Mouse (Mus musculus) MN1 (cell line): ENCODE data around the gene Pla2g2f.

Source experiments
- DNase-seq: peaks from one replicate; pipeline ENCODE4 v3.0.0-alpha.2; 2016; ENCODE audit warnings: low spot score

The Pla2g2f gene

DNA sequence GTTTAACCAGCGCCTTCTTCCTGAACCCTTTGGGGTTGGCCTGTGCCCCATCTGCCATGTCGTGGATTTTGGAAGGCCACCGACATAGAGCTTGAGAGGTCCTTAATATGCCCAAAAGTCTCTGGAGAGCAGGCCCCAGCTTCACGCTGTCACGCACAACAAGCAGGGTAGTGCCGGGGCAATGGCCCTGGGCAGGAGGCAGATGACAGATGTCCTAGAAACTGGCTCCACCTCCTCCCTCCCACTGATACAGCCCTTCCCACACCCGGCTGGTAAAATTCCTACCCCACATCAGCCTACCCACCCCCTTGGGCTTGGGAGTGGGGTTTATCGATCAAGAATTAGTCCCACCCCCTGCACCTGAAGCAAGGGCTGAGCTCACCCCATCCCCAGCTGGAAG lies at the start of gene Pla2g2f:
TSS of gene Pla2g2f (minus strand) at position 211 of the 400 bp plus-strand sequence.
- no peak for DNase-seq

DNA sequence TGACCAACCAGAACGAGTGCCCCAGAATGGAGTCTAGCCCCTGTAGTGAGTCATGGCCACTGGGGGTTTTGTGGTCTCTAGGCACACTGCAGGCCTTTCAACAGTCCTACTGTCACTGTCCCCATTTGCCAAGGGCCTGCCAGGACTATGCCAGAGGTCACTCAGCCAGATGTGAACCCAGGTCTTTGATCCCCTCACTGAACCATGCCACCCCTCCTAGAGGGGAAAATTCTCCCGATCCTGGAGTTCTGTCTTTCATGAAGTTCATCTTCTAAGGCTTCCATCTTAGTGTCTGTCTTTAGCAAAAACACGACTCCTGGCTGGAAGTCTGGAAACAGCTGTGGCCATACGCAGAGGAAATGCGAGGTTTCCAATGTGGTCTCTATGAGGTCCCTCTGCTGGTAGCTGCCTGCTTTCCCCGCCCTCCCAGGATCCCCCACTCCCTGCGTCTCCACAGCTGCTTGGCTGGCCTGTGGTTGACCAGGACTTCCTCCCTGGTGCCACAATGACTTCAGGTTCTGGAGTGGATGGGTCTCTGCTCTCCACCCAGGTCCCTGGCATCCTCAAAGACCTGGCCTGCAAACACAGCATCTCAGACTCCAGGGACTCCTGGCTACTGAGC lies 49.6 kb upstream of the Pla2g2f start:
- no peak for DNase-seq

DNA sequence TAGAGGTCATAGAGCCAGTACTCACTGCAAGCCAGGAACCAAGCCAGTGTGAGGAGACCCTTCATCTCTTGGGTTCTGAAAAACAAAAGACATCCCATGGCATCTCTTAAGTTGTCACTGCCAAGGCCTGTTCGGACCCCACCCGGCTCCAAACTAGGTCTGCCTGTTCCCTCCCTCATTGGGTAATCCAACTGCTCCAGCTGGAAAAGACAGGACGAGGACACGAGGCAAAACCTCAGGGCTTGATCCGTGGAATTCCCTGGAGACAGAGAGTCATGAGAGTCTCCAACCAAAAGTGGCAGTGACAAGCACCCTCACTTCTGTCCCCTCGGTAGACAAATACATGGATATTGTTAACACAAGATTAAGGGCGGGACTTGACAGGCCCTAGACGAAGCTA lies 48.7 kb upstream of the Pla2g2f start:
- DNase-seq = no peak

- DNase-seq = no peak
Observed at GRCm38 (mm10) chr4:138805248-138805647, 47.8 kb upstream of the Pla2g2f start.

GRCm38 (mm10) chr4:138802917-138803316 lies 45.5 kb upstream of the Pla2g2f start:
- DNase-seq = no peak

GRCm38 (mm10) chr4:138801631-138802030 lies 44.2 kb upstream of the Pla2g2f start:
- no peak for DNase-seq

DNA sequence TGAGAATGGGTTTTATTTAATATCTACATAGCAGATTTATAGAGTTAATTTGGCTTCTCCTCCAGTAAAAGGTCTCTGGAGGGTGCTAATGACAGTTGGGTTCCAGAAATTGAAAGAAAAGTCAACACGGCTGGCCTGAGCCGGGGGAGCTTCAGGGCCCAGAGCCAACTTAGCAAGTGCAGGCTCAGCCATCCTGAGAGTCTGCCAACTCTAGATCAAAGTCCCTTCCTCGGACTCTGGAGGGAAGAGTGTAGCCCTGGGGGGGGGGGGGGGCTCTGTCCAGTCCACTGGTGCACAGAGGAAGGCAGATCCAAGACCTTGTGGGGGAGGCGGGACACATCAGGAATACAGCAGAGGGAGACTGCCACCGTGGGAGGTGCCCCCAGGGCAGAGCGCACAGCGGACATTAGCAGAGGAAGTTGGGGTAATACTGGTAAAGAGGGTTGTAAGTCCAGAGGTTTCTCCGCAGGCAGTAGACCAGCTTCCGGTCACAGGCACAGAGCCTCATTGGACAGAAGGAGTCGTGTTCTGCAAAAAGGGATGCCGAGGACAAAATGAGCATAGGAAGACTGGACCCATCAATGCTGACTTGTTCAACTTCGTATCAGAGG lies 42.8 kb upstream of the Pla2g2f start:
- peak; percentile 71 for DNase-seq

DNA sequence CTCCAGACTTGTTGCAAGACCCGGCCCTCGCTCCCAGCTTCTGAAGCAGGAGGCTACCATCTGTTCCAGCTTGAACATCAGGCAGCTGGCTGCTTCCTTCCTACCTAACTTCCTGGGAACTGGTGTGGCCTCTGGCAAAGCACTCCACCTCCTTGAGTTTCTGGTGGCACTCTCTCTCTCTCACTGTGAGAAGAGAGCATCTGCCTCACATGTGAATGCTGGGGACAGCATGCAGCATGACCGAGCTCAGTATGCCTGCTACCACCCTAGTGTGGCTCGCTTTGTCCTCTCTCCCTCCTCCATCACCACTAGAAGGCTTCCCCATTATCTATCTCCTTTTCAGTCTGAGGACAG lies 39.8 kb upstream of the Pla2g2f start:
- no peak for DNase-seq

GRCm38 (mm10) chr4:138796513-138797216 lies 39.2 kb upstream of the Pla2g2f start:
- peak; percentile 30 for DNase-seq

GRCm38 (mm10) chr4:138794344-138794743 lies 36.9 kb upstream of the Pla2g2f start:
- DNase-seq = no peak

- DNase-seq = peak; percentile 52
Observed at GRCm38 (mm10) chr4:138793276-138793675, 35.9 kb upstream of the Pla2g2f start.

DNA sequence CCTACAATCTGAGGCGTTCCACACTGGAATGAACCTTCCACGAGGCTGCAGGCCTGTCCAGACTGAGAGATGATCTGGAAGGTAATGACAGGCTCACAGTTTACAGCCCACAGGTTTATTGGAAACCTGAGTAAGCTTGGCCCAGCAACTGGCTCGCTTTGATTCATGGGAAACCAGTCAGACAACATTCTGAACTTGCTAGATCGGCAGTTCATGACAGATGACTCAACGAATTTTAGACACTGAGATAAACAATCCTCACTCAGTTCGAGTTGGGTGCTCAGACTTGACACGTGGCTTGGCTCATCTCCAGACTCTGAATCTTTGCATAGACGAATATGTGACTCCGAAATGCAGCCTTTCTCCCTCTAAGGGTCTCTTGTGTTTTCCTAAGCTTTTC lies 35.2 kb upstream of the Pla2g2f start:
- peak; percentile 27 for DNase-seq

DNA sequence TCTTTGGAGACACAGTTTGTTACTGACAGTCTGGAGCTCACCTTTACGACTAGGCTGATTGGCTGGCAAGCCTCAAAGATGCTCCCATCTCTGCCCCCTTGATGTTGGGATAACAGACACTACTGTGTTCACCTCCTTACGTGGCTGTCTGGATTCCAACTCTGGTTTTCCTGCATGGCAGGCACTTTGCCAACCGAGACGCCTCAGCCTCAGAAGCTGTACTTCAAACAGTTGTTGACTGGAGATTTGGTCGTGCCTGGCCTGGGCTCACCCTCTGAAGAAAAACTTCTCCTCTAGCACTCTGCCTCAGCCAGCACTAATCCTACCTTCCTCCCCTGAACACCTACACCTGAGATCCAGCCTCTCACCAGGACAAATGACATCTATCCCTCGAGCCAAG lies 34.0 kb upstream of the Pla2g2f start:
- no peak for DNase-seq

DNA sequence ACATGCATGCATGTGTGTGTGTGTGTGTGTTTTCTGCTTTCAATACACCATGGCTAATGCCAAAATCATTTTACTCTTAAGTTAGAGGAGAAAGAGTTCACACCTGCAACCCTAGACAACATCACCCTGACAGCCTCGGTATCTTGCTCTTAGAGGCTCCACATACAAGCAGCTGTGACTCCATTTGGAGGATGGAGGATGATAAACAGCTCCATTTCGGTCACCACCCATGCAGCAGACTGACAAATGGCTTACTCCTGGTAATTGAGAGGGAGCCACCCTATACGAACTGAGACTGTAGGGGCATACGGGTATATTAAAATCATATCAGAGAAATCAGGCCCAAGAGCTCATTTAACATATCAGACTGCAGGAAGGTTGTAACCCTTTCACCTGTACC lies 31.0 kb upstream of the Pla2g2f start:
- DNase-seq = no peak

- no peak for DNase-seq
Observed at GRCm38 (mm10) chr4:138786141-138786540, 28.7 kb upstream of the Pla2g2f start.

DNA sequence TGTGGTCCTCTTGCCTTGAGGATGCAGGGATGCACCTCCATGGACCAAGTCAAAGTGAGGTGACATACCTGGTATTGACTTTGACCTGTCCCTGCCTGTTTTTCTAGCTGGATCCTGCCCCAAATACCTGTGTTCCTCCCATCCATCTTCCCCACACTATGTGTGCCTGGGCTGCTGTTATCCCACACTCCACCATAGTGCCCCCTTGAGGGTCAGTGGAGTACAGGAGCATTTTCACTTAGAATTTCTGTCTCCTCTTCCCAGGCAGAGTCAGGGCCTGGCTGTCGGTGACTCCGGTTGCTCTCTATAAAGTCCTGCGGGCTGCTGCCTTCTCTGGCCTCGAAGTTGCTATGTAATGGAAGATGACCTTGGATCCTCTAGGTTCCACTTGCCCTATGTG lies 28.3 kb upstream of the Pla2g2f start:
- no peak for DNase-seq

DNA sequence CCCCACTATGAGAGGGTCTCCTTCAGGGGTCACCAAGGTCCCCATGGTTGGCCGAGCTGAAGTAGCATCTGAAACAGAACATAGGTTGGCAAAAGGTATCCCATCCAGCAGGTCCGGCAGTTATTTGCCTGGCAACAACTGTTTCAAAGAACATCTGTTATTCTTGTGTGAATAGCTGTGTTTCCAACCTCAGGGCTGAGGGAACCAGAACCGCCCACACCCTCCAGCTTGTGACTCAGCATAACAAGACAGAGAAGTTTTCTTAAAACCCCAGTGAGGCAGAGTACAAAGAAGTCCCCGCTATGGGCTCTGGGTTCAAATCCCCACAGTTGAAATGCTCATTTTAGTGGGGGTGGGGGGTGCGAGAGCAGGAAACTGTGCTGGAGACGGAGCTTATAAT lies 24.7 kb upstream of the Pla2g2f start:
- no peak for DNase-seq

DNA sequence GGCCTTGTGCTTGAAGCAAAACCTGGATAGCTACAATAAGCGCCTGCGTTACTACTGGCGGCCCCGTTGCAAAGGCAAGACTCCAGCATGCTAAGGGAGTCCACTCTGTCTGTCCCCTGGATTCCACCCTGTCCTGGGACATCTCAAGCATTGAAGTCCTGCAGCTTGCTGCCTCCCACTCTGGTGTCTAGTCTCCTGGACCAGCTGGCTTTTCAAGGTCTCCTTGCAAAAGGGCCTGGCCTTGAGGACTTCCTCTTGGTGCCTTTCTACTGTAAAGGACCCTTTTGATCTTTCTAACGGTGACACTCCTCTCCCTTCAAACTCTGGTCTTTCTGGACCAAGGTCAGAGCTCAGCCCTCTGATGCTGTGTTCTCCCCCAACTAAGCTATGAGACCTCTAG lies 22.9 kb upstream of the Pla2g2f start:
- DNase-seq = no peak

DNA sequence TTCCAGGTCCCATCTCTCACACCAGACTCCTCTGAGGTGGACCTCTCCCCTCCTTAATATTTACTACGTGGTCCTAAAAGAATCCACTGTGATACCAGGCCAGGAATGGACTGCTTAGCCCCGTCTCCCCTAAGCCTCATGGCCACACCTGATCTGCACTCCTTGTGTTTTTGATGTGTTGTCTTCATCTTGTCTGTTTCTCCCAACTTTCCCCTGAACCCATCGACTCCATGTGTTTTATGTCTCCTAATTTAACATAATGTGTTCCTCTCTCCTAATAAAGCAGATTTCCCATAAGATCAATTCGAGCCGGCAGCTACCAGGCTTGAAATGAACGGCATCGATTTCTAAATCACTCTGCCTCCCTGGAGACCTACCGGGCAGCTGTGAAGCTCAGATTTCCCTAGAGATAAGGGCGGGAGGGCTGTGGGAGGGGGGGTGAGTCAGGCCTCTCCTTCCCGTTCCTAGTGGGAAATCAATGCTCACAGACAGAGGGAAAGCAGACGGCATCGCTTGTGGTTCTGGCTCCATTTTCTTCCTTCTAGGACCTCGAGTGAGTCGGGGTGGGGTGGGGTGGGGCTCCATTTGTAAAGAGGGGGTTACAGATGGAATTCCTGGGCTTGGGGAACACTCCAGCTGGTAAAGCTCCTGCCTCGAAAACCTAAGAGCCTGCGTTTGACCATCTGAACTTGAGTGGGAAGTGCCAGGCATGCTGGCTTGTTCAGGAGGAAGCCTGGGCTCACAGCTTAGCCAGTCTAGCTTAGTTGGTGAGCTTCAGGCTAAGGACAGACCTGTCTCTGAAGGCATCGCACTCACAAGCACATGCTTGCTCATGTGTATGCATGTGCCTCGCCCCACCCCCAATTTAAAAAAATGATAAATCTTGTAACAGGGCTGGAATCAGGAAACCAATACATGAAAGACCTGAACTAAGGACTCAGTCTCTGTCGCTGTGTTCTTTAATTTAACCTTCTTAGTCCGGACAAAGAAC lies 20.3 kb upstream of the Pla2g2f start:
- peak; percentile 83 for DNase-seq

- DNase-seq = no peak
Observed at GRCm38 (mm10) chr4:138775435-138775834, 18.0 kb upstream of the Pla2g2f start, which contains the start of gene Pla2g2d. Gene Pla2g2d, plus strand, starts transcription at chr4:138775735.

GRCm38 (mm10) chr4:138772386-138772785 lies 15.0 kb upstream of the Pla2g2f start:
- no peak for DNase-seq

DNA sequence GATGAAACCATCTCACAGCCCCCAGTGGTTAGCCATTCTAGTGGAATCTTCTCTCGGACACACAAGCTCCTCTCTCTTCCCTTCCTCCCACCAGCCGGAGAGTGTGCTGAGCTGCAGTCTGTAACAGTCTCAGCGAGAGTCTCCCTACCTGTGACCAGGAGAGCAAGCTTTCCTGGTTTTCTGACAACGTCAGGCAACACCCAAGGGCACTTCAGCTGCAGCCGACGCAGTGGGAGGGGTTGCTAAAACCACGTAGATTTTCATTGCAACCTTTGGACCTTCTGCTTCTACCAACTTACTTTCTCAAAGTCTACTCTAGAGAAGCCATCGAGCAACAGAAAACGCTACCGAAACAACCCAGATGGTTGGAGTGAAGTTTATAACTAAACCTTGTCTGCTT lies 14.5 kb upstream of the Pla2g2f start:
- no peak for DNase-seq
